Mouse (Mus musculus) CH12.LX (cell line): ENCODE measurements at regions not wholly inside any gene's neighbourhood (a gene's known extent, or its start where the extent isn't known, plus 50 kb on each side); places are given as distances from the start of the nearest gene placed in this dataset.

Source experiments
- DNase-seq: peaks from one replicate; pipeline ENCODE4 v3.0.0-alpha.2; 2013; ENCODE audit errors: extremely low read depth
- H3K27ac ChIP-seq: 2 replicates; pipeline ENCODE4 v1.5.1; 2012; ENCODE audit warnings: low read depth, mild to moderate bottlenecking, control low read depth, moderate library complexity; ENCODE audit not compliant: insufficient read depth
- H3K27me3 ChIP-seq: replicated peaks from 2 replicates; pipeline ENCODE3; 2012; ENCODE audit warnings: inconsistent platforms
- H3K36me3 ChIP-seq, 2 experiments: replicated peaks in 1 of 2; 2 replicates each; pipeline versions ENCODE3 to v1.6.1; 2012; ENCODE audit warnings: inconsistent platforms in 1 of 2, low read length in 1 of 2, mild to moderate bottlenecking in 1 of 2, mixed read lengths in 1 of 2, moderate library complexity in 1 of 2; ENCODE audit not compliant: control insufficient read depth in 1 of 2, insufficient read depth in 1 of 2
- H3K4me1 ChIP-seq, 2 experiments: 2 replicates each; pipeline ENCODE4 v1.6.1; 2012; ENCODE audit warnings: inconsistent platforms in 1 of 2, moderate library complexity in 1 of 2; ENCODE audit not compliant: insufficient read depth in 2 of 2, control insufficient read depth in 1 of 2
- H3K4me2 ChIP-seq: 2 replicates; pipeline ENCODE4 v1.6.1; 2012; ENCODE audit warnings: low read depth, mild to moderate bottlenecking, control low read depth; ENCODE audit not compliant: poor library complexity, insufficient read depth, severe bottlenecking
- H3K4me3 ChIP-seq, 3 experiments: fragments of 150-350 bp in 1 of 3; sonication (generic) in 1 of 3; replicated peaks in 1 of 3; 2 replicates each; pipeline versions ENCODE3 to v1.5.1; 2011 to 2012; ENCODE audit warnings: low read depth in 2 of 3, low read length in 2 of 3, mild to moderate bottlenecking in 2 of 3, moderate library complexity in 2 of 3, control low read depth in 1 of 3, improper control_type of control experiment in 1 of 3, inconsistent platforms in 1 of 3, mixed read lengths in 1 of 3; ENCODE audit not compliant: poor library complexity in 1 of 3
- H3K79me2 ChIP-seq: replicated peaks from 2 replicates; pipeline ENCODE4 v1.6.1; 2012; ENCODE audit warnings: mild to moderate bottlenecking, moderate library complexity; ENCODE audit not compliant: control insufficient read depth, poor library complexity, insufficient read depth, severe bottlenecking; ENCODE audit errors: extremely low read depth
- H3K9ac ChIP-seq: 2 replicates; pipeline ENCODE4 v1.6.1; 2012; ENCODE audit warnings: low read depth, mild to moderate bottlenecking, control low read depth, moderate library complexity; ENCODE audit not compliant: insufficient read depth
- H3K9me3 ChIP-seq: replicated peaks from 2 replicates; pipeline ENCODE3; 2012; ENCODE audit warnings: low read length, inconsistent platforms, mixed read lengths
- ETS1 ChIP-seq: conservative IDR thresholded peaks from 2 replicates; pipeline ENCODE4 v1.6.1; 2012; ENCODE audit warnings: low read depth, mild to moderate bottlenecking, inconsistent platforms, low read length, improper control_type of control experiment, moderate library complexity
- IRF4 ChIP-seq: IDR thresholded peaks from 2 replicates; pipeline ENCODE4 v1.6.1; 2014; ENCODE audit warnings: low read depth, mild to moderate bottlenecking, inconsistent platforms, low read length, improper control_type of control experiment
- KAT2A ChIP-seq: IDR thresholded peaks from 2 replicates; pipeline ENCODE4 v1.6.1; 2012; ENCODE audit warnings: low read length, improper control_type of control experiment, inconsistent platforms; ENCODE audit not compliant: insufficient replicate concordance
- MAZ ChIP-seq: IDR thresholded peaks from 2 replicates; pipeline ENCODE4 v1.6.1; 2012; ENCODE audit warnings: low read depth, mild to moderate bottlenecking, inconsistent platforms, low read length, improper control_type of control experiment, moderate library complexity
- MXI1 ChIP-seq: IDR thresholded peaks from 2 replicates; pipeline ENCODE4 v1.6.1; 2011; ENCODE audit warnings: mild to moderate bottlenecking, low read depth, low read length, improper control_type of control experiment
- NELFE ChIP-seq: IDR thresholded peaks from 2 replicates; pipeline ENCODE4 v1.6.1; 2011; ENCODE audit warnings: low read depth, low read length, improper control_type of control experiment
- PAX5 ChIP-seq: IDR thresholded peaks from 2 replicates; pipeline ENCODE4 v1.6.1; 2012; ENCODE audit warnings: low read length, inconsistent platforms, mixed read lengths
- RAD21 ChIP-seq: IDR thresholded peaks from 2 replicates; pipeline ENCODE4 v1.6.1; 2011; ENCODE audit warnings: low read depth, mild to moderate bottlenecking, low read length, improper control_type of control experiment, moderate library complexity
- UBTF ChIP-seq: IDR thresholded peaks from 2 replicates; pipeline ENCODE4 v1.6.1; 2012; ENCODE audit warnings: low read depth, mild to moderate bottlenecking, inconsistent platforms, low read length, improper control_type of control experiment, moderate library complexity
- ZC3H11A ChIP-seq: IDR thresholded peaks from 2 replicates; pipeline ENCODE4 v1.6.1; 2012; ENCODE audit warnings: low read depth, mild to moderate bottlenecking, inconsistent platforms, low read length, improper control_type of control experiment
- ZMIZ1 ChIP-seq: IDR thresholded peaks from 2 replicates; pipeline ENCODE4 v1.6.1; 2012; ENCODE audit warnings: low read depth, mild to moderate bottlenecking, inconsistent platforms, low read length, improper control_type of control experiment
- dilution Hi-C: fragments of 300-500 bp; cut with MboI; formaldehyde crosslinking; loops from 2 replicates; pipeline ENCODE4 v1.14.3; 2020; ENCODE audit warnings: low sequenced_read_pairs; ENCODE audit not compliant: extremely low pct_unique_long_range_greater_than_20kb, extremely low pct_ligation_motif_present
- in situ Hi-C: fragments of 300-500 bp; cut with MboI; formaldehyde crosslinking; loops from 3 replicates; pipeline ENCODE4 v1.14.3; 2019; ENCODE audit warnings: low sequenced_read_pairs, low pct_ligation_motif_present, low pct_unique_long_range_greater_than_20kb, mixed read lengths

DNA sequence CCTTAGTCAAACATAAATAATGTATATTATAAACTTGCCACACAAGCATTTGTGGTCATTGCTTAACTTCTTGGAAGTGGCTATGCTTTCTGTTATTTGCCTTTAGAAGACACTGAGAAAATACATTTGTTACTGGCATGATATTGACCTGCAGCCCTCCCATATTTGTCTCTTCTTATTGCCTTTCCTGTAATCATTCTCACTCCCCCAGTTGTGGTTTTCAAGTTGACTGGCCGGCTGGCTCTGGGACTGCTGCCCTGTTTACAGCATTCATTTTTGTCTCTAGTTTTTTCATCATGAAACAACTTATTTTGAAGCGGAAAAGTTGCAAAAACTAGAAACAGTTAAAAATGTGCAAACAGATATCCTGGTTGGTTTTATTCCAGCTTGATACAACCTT lies 57.5 kb upstream of the Stc2 start:
- H3K27ac ChIP-seq: no peak overlapping the region
- no peaks in the 10 kb centered on the region for H3K36me3 ChIP-seq
- TF ChIP-seq ZMIZ1 (no peak), NELFE (no peak), IRF4 (no peak), MAZ (no peak), ZC3H11A (no peak), ETS1 (no peak), UBTF (no peak), MXI1 (no peak), KAT2A (no peak), PAX5 (no peak), RAD21 (no peak)
- no peak for DNase-seq
- H3K79me2 ChIP-seq: no peaks in the 10 kb centered on the region
- dilution Hi-C loops (no loop called here), in situ Hi-C loops (no loop called here)
- H3K9me3 ChIP-seq: peaks cover 6% of the 10 kb centered on the region
- H3K27me3 ChIP-seq: peaks cover 2% of the 10 kb centered on the region
- no peaks in the 10 kb centered on the region for H3K4me1 ChIP-seq
- H3K9ac ChIP-seq: no peak overlapping the region
- H3K4me2 ChIP-seq: no peak overlapping the region
- no peak overlapping the region for H3K4me3 ChIP-seq
